Mouse (Mus musculus): Measurements from ENCODE around the gene H2-K1.
"Not testable (repeated sequence)": the region's sequence is repeated elsewhere in the genome, so short reads cannot be mapped to it uniquely, and the experiment has no call there.

Gene H2-K1

DNA sequence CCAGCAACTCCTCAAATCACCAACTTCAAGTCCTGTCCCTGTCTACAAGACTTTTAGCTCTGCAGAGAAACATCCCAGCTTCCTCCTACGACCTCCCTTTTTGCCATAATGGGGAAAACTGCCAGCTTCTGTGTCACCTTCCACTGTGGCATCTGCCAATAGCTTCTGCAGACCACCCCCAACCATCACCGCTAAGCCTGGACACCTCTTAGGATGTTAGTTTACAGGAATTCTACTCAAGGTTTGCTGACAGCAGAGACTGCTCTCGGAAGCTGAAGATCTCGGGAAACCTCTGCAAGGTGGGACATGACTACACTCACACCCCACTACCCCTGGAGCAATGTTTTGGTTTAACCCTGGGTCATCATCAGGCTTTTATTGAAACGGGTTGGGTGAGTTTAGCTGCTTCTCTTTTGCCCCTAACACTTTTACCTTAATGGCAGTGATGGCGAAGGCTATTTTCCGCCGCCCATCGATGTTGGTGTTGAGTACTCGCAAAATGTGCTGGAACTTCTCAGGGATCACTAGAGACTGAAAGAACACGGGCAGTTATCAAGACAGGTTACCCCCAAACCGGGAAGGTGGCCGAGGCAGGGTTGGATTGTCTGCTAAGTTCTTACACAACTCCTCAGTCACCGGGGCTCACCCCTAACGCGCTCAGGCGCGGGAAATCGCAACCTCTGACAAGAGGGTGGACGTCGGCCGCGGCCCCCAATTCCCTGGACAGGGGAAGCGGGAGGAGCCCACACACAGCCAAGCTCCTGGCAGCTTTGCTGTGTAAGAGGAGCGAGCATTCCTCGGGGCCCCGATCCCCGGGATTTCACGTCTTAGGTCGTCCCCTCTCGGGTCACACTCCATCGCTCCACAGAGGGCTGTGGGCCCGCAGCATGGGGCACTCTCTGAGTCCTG is 45.2 kb downstream of the H2-K1 start:
- DNase-seq (ENCODE audit: low read depth, low spot score), result no peak

GRCm38 (mm10) chr17:33953961-33954565 is 46.1 kb downstream of the H2-K1 start:
- no peak for DNase-seq (ENCODE audit: low read depth, low spot score)

GRCm38 (mm10) chr17:33953310-33953709 is 46.8 kb downstream of the H2-K1 start:
- no peak for DNase-seq (ENCODE audit: low read depth, low spot score)

DNA sequence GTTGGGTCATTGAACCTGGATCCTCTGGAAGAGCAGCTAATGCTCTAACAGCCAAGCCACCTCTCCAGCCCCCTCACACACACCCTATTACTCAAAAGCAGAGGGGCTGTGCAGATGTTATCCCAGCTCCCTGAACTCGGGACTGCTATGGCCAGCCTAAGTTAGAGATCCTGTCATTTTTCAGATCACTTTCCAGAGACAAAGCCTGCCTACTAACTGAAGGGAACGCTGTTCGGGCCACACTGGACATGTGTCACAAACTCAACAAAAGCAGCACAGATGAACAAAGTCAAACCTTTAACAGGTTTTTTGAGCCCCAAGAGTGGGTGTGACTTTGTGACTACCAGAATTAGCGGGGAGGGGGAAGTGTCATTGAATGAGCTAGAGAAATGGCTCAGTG is 47.3 kb downstream of the H2-K1 start:
- no peak for DNase-seq (ENCODE audit: low read depth, low spot score)

GRCm38 (mm10) chr17:33952015-33952414 is 48.1 kb downstream of the H2-K1 start:
- not testable (repeated sequence) for DNase-seq (ENCODE audit: low read depth, low spot score)

DNA sequence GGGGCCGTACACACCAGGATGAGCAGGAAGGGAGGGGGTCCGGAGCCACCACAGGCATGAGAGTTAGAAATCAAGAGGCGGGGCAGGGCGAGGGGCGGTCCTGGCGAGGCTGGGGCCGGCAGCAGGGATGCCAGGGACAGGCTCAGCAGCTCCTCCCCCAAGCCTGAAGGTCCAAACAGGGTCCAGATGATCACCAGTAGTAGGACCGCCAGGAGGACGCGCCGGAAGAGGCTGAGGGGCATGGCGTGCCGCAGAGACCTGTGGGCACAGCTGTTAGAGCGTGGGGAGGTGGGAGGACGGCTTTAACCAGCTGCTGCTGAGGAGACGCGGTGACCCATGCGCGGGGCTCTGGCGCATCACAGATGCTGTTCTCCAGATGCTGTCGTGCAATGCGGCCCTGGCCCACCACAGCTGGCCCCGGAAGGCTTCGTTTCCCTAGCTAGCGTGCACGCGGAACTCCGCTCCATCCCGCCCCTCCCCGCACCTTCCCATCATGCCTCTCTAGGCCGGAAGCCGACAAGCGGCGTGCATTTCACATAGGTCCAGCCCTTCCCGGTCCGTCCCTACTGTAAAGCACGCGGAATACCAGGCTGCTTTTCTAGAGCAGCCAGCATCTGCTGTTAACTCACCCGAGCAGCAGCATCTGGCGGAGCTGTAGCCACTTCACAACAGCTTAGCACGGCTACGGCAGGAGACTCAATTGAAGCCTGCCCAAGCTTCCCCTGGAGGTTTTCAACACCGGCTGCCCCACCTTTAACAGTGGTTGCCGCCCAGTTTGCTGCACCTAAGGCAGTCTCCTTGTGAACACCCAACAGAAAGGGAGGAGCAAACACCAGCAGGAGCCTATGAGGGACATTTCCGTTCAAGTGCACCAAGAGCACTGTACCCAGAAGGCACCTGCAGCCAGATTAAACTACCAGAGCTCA is 48.9 kb downstream of the H2-K1 start, which contains the start of gene B3galt4:
B3galt4 (minus strand) TSS at position 468 of the 926 bp plus-strand sequence.
- DNase-seq (ENCODE audit: low read depth, low spot score), result peak; percentile 87

- DNase-seq (ENCODE audit: low read depth, low spot score), result no peak
These were observed 50.0 kb downstream of the H2-K1 start for GRCm38 (mm10) chr17:33950131-33950625.

DNA sequence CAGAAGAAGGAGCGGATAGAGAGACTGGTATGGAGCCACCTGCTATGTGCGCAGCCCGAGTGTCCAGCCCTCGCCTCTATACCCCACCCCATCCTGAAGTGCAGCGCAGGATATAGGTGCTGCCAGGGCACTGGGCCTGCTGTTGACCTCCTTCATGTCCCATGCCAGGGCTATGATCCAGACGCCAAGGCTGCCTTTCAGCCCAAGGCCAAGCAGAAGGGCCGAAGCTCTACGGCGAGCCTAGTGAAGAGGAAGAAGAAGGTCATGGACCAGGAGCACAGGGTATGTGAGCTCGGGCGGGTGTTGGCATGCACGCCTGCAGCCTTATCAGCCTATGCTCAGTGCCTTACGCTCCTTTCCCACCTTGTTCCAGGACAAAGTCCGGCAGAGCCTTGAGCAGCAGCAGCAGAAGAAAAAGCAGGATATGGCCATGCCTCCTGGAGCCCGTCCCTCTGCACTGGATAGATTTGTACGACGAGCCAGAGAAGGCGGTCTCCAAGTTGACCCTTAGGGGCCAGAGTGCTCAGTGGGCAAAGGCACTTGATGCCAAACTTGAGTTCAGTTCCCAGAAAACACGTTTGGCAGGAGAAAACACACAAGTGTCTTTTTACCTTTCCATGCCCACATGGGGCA is 51.1 kb downstream of the H2-K1 start:
- no peak for DNase-seq (ENCODE audit: low read depth, low spot score)

- no peak for DNase-seq (ENCODE audit: low read depth, low spot score)
These were observed 51.9 kb downstream of the H2-K1 start for GRCm38 (mm10) chr17:33948090-33948904.

DNA sequence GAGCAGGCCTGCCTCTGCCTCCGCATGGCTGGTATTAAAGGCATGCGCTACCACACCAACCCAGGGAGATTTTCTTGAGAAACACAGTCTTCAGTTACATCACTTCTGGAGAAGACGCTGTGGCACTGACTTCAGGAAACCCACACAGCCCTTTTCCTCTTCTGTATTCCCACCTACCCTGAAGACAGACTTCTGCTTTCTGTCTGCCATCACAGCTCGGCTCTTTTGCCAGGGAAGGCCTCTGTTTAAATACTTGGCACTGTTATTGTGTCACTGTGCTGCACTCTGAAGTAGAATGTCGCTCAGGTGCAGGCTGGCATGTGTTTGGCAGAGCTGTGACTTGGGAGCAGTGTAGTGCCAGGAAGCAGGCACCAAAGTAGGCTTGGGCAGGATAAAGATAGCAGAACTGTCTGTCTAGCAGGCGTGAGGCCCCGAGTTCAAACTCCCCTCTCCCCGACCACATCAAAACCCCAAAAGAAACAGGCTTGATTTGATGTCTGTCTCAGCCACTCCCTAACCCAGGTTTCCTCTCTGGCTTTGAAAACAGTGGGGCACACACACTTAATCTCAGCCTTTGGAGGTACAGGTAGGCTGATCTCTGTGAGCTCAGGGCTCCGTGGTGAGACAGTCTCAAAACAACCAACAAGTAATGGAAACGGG is 52.6 kb downstream of the H2-K1 start:
- peak; percentile 75 for DNase-seq (ENCODE audit: low read depth, low spot score)

Data from CD4-positive, CD25-positive, alpha-beta regulatory T cell, adult 2 months (primary cell).